Mouse (Mus musculus): ENCODE results near the gene Arid4b.

DNA sequence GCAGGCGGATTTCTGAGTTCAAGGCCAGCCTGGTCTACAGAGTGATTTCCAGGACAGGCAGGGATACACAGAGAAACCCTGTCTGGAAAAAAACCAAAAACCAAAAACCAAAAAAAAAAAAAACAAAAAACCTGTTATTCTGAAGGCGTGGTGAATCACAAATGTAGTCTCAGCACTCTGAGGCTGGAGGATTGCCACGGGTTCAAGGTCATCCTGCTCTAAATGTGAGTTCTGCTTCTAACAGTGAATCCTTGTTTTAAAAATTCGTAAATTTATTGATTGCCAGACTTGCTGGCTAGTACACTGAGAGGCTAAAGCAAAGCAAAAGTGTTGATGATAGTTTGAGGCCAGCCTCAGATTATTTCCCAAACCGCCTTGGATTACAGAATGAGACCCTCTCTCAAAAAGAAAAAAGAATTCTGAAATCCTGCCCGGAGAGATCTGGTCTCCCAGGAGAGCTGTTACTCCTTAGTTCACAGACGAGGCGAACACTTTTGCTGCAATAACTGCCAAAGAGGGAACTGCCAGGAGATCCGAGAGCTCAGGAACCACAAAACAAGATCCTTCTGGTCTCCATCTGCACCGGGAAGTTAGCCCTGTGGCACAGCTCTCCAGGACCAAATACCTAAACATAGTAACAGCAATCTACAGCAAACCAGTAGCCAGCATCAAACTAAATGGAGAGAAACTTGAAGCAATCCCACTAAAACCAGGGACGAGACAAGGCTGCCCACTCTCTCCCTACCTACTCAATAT is 27.0 kb upstream of the Arid4b start:
- TF ChIP-seq CTCF (IDR thresholded peaks at IDR 0.05; ENCODE audit: borderline replicate concordance, insufficient read depth, low read depth, low read length) (no peak), POLR2A (IDR thresholded peaks at IDR 0.05; ENCODE audit: borderline replicate concordance, insufficient read depth, low read length) (no peak)

All from cerebellum, adult 2 months (tissue).